Mouse (Mus musculus) liver, postnatal 0 days (tissue): Measurements from ENCODE around the gene Sox5.

ENCODE experiments used
- CTCF ChIP-seq: sonication (generic); IDR thresholded peaks from 2 replicates; pipeline ENCODE4 v1.5.1; 2016; ENCODE audit warnings: antibody characterized with exemption, low read depth
- EP300 ChIP-seq: IDR thresholded peaks from 2 replicates; pipeline ENCODE4 v1.6.1; 2016; ENCODE audit warnings: antibody characterized with exemption, low read depth, mild to moderate bottlenecking

DNA sequence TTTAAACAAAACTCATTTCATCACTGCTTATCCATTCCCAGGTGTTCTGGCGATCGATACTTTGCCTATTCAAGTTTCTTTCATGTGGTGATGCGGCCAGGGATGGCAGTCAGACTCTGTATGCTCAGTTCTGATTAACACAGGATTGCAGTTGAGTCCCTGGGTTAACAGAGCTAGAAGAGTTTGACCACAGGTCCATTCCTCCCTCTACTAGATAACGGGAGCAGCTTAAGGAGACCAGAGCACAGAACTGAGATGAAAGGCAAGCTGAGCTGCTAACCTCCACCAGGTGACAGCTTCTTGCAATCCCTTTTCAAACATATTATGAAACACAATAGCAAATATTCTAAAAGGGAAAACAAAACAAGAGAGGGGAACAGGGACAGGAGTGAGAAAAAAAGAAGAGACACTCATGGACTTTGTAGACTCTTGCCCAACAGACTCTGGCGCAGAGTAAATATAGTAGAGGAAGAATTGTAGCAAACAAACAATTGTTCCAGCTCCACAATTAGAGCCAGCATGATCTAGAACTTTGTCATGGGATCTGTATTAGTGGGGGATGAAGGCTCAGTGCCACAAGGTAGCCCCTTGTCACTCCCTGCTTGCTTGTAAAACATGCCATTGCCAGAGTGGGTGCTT lies 580.3 kb downstream of the Sox5 start:
- TF ChIP-seq CTCF = no peak
- peak; percentile 49; the same call in 1 of the 2 replicates for TF ChIP-seq EP300
